Mouse (Mus musculus): ENCODE results near the gene Acsm3.

GRCm38 (mm10) chr7:119769895-119770294 lies 9.2 kb downstream of the Acsm3 start:
- TF ChIP-seq POLR2A (IDR thresholded peaks at IDR 0.05; ENCODE audit: borderline replicate concordance, extremely low read depth, insufficient read depth, insufficient read length, poor library complexity, severe bottlenecking) (no peak), CTCF (IDR thresholded peaks at IDR 0.05; ENCODE audit: borderline replicate concordance, extremely low read depth, insufficient read depth, insufficient read length) (no peak)
